ENCODE assay signal across 8 mouse cellular contexts in genomic region chr14:72516376-72516775, GRCm38 (mm10). TPM values are rescaled to one million over a fixed set of nuclear protein-coding genes. Genes with fewer than 3 reads are reported as not detected.
A peak's percentile ranks its signal among the peaks of the same experiment; 100 is the strongest.
DNase-seq lines count a peak whose midpoint lies in the region; ATAC-seq and TF ChIP-seq lines count a peak whose summit lies in the region.

No protein-coding gene starts in this region.

- no peak for TF ChIP-seq POLR2A in thymus, adult 2 months (IDR thresholded peaks at IDR 0.05; ENCODE audit: control insufficient read depth, extremely low read depth, insufficient read depth, low read length, poor library complexity)
- no peak for TF ChIP-seq POLR2A in embryonic fibroblast, embryonic 13.5 days (IDR thresholded peaks at IDR 0.05; ENCODE audit: low read depth, low read length)

- H3K36me3 ChIP-seq in forebrain, embryonic 11.5 days (ENCODE audit: control insufficient read depth, insufficient read depth, low read length) = no peaks in the 10 kb centered on the region
- H3K36me3 ChIP-seq in forebrain, embryonic 12.5 days (replicated peaks) = no peaks in the 10 kb centered on the region
- no peaks in the 10 kb centered on the region for H3K36me3 ChIP-seq in thymus, adult 2 months (ENCODE audit: control insufficient read depth, insufficient read depth, low read length)

- no peak overlapping the region for H3K4me2 ChIP-seq in forebrain, embryonic 11.5 days (ENCODE audit: low read depth, low read length, severe bottlenecking)
- H3K4me2 ChIP-seq in forebrain, embryonic 12.5 days = no peak overlapping the region

- H3K9me3 ChIP-seq in forebrain, embryonic 11.5 days (ENCODE audit: control insufficient read depth, low read length) = no peaks in the 10 kb centered on the region
- no peaks in the 10 kb centered on the region for H3K9me3 ChIP-seq in forebrain, embryonic 12.5 days

- no peaks in the 10 kb centered on the region for H3K27me3 ChIP-seq in forebrain, embryonic 11.5 days (ENCODE audit: control insufficient read depth, insufficient read depth, low read length)
- H3K27me3 ChIP-seq in forebrain, embryonic 12.5 days = no peaks in the 10 kb centered on the region
- no peaks in the 10 kb centered on the region for H3K27me3 ChIP-seq in thymus, adult 2 months (ENCODE audit: control insufficient read depth, insufficient read depth, low read length)

- no peak overlapping the region for H3K9ac ChIP-seq in forebrain, embryonic 11.5 days (ENCODE audit: low read length)
- H3K9ac ChIP-seq in forebrain, embryonic 12.5 days = no peak overlapping the region

- no peak for TF ChIP-seq CTCF in thymus, adult 2 months (IDR thresholded peaks at IDR 0.05; ENCODE audit: borderline replicate concordance, control insufficient read depth, extremely low read depth, insufficient read depth, low read length, poor library complexity)
- peak; percentile 77; the same call in 1 of the 2 replicates for TF ChIP-seq CTCF in embryonic fibroblast, embryonic 13.5 days (IDR thresholded peaks at IDR 0.05; ENCODE audit: borderline replicate concordance, insufficient read depth, low read length)

- ATAC-seq in forebrain, embryonic 11.5 days (replicated peaks; ENCODE audit: low FRiP score) = no peak
- ATAC-seq in forebrain, embryonic 12.5 days (ENCODE audit: low FRiP score) = no peak
- no peak for ATAC-seq in inflammation-experienced regulatory T-cells, adult 6 months

- no peaks in the 10 kb centered on the region for H3K4me1 ChIP-seq in forebrain, embryonic 11.5 days (replicated peaks; ENCODE audit: control insufficient read depth, insufficient read depth, low read length)
- no peaks in the 10 kb centered on the region for H3K4me1 ChIP-seq in forebrain, embryonic 12.5 days
- H3K4me1 ChIP-seq in thymus, adult 2 months (replicated peaks; ENCODE audit: control insufficient read depth, insufficient read depth, low read length) = no peaks in the 10 kb centered on the region
- no peaks in the 10 kb centered on the region for H3K4me1 ChIP-seq in embryonic fibroblast, embryonic 13.5 days (ENCODE audit: control insufficient read depth, insufficient read depth, low read length)

- WGBS in forebrain, embryonic 11.5 days = 21% methylated on average over 5 of the region's 5 CpGs
- WGBS in forebrain, embryonic 12.5 days = 20% methylated on average over 5 of the region's 5 CpGs
- 26% methylated on average over 5 of the region's 5 CpGs for WGBS in thymus, adult 2 months

- no peak overlapping the region for H3K4me3 ChIP-seq in forebrain, embryonic 11.5 days (ENCODE audit: low read depth, low read length)
- no peak overlapping the region for H3K4me3 ChIP-seq in forebrain, embryonic 12.5 days (replicated peaks)
- H3K4me3 ChIP-seq in thymus, adult 2 months (ENCODE audit: control insufficient read depth, insufficient read depth, low read length) = no peak overlapping the region
- H3K4me3 ChIP-seq in embryonic fibroblast, embryonic 13.5 days (ENCODE audit: insufficient read depth, low read length) = no peak overlapping the region

- DNase-seq in forebrain, embryonic 11.5 days (ENCODE audit: low spot score) = peak; percentile 69
- DNase-seq in thymus, adult 2 months = peak; percentile 9
- DNase-seq in thymus, postnatal 0 days (ENCODE audit: low spot score) = no peak
- peak; percentile 65 to 79 for DNase-seq in kidney, postnatal 36 days
- DNase-seq in mesoderm, embryonic 11.5 days (ENCODE audit: low read depth, low spot score) = peak; percentile 45

- no peak overlapping the region for H3K27ac ChIP-seq in forebrain, embryonic 11.5 days (ENCODE audit: low read depth, low read length)
- H3K27ac ChIP-seq in forebrain, embryonic 12.5 days = no peak overlapping the region
- H3K27ac ChIP-seq in thymus, adult 2 months (ENCODE audit: control insufficient read depth, insufficient read depth, low read length) = no peak overlapping the region
- H3K27ac ChIP-seq in embryonic fibroblast, embryonic 13.5 days (ENCODE audit: insufficient read depth, low read length) = no peak overlapping the region

RNA-seq across cellular contexts. Expression of gene Gm9195, which starts 24.7 kb away (rescaled TPM):
- polyA plus RNA-seq in forebrain, embryonic 11.5 days (2014; fragmentation: Nextera tagmentation; extraction: Ambion mirVana) = not detected in 2 replicates
- not detected in 2 replicates for polyA plus RNA-seq in forebrain, embryonic 12.5 days (2016; fragmentation: Nextera tagmentation; extraction: Ambion mirVana)
- 0.89 and 1.0 TPM in 2 replicates for polyA plus RNA-seq in thymus, adult 2 months (2012; rRNA removed)
- 0.05 TPM in 2 replicates for polyA plus RNA-seq in thymus, postnatal 0 days (2015; fragmentation: Nextera tagmentation; extraction: Ambion mirVana)
- not detected in 2 replicates for polyA plus RNA-seq in embryonic fibroblast, embryonic 13.5 days (2011; ENCODE audit: insufficient read length, low read depth, missing spikeins)
- polyA plus RNA-seq in inflammation-experienced regulatory T-cells, adult 6 months (2017; shearing (Covaris generic)) = not detected
